7 mouse cellular contexts compared by ENCODE assay signal in the genomic region with DNA sequence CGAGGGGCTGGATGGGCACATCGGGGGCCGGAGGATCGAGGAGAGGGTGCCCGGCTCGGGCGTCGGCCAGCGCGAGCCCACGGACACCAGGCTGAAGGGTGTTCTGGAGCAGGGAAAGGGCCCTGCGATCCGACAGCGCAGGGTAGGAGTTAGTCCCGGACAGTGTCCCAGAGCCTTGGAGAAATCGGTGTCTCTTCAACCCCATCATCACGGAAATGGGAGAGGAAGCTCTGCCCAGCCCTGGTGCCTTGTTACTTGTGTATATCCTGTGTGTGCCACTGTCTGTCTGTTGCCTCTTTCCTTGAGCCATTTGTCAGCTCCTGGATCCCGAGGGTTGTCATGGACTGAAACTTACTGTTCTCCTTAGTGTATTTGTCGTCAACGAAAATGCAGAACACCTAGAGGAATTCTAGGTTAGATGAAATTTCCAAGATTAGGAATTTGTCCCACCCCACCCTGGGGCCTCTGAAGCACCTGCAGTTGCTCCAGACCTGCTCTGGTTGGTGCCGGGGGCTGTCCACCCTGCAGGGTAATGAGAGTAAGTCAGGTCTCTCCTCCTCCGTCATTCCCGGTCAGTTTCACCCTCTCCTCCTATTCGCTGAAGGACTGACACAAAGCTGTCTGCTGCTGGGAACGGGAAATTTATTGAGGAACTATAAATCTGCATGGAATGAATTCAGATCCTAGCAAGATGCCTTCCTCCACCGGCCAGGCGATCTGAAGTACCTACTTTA. TPM values are rescaled to one million over a fixed set of nuclear protein-coding genes. Genes with fewer than 3 reads are reported as not detected.
DNase-seq lines count a peak whose midpoint lies in the region; ATAC-seq and TF ChIP-seq lines count a peak whose summit lies in the region.

No protein-coding gene starts in this region.

- H3K9me3 ChIP-seq in E14TG2a.4 (ENCODE audit: low read length) = no peaks in the 10 kb centered on the region
- H3K9me3 ChIP-seq in intestine, embryonic 16.5 days (ENCODE audit: control insufficient read depth, low read length) = no peaks in the 10 kb centered on the region
- H3K9me3 ChIP-seq in lung, embryonic 16.5 days (ENCODE audit: control insufficient read depth, low read length) = no peaks in the 10 kb centered on the region
- no peaks in the 10 kb centered on the region for H3K9me3 ChIP-seq in stomach, embryonic 15.5 days

- H3K4me3 ChIP-seq in E14TG2a.4 (replicated peaks; ENCODE audit: low read length) = peak overlapping the region; percentile 95
- peak overlapping the region; percentile 91 for H3K4me3 ChIP-seq in intestine, embryonic 16.5 days (ENCODE audit: low read length)
- peak overlapping the region; percentile 99 for H3K4me3 ChIP-seq in lung, embryonic 16.5 days (ENCODE audit: low read length)
- H3K4me3 ChIP-seq in stomach, embryonic 15.5 days (replicated peaks) = peak overlapping the region; percentile 95

- DNase-seq in 416B (ENCODE audit: low read depth) = peak; percentile 36
- DNase-seq in frontal cortex, postnatal 25 days (ENCODE audit: low spot score in 2 of 2) = no peak

- no peak for TF ChIP-seq CTCF in E14TG2a.4 (conservative IDR thresholded peaks at IDR 0.05; ENCODE audit: low read length)

- H3K9ac ChIP-seq in intestine, embryonic 16.5 days (ENCODE audit: low read depth, low read length) = peak overlapping the region; percentile 98
- H3K9ac ChIP-seq in lung, embryonic 16.5 days (ENCODE audit: low read length) = peak overlapping the region; percentile 99
- H3K9ac ChIP-seq in stomach, embryonic 15.5 days = peak overlapping the region; percentile 94

- peak overlapping the region; percentile 73 for H3K4me2 ChIP-seq in intestine, embryonic 16.5 days (ENCODE audit: low read depth, low read length)
- peak overlapping the region; percentile 90 for H3K4me2 ChIP-seq in lung, embryonic 16.5 days (ENCODE audit: low read depth, low read length)
- H3K4me2 ChIP-seq in stomach, embryonic 15.5 days = peak overlapping the region; percentile 80

- ATAC-seq in erythroid progenitor cell, adult 5-6 weeks (replicated peaks; ENCODE audit: low FRiP score, poor library complexity, severe bottlenecking) = 0 out of 2 replicates have a peak, but pooled peaks have one; percentile 40
- peak; percentile 74 for ATAC-seq in intestine, embryonic 16.5 days
- ATAC-seq in lung, embryonic 16.5 days (ENCODE audit: low read depth) = peak; percentile 48
- peak; percentile 56 for ATAC-seq in stomach, embryonic 15.5 days (ENCODE audit: insufficient read depth, low FRiP score, low read depth)

- WGBS in intestine, embryonic 16.5 days = 3% methylated on average over 27 of the region's 27 CpGs
- WGBS in lung, embryonic 16.5 days = 4% methylated on average over 27 of the region's 27 CpGs
- 5% methylated on average over 27 of the region's 27 CpGs for WGBS in stomach, embryonic 15.5 days

- peaks cover 43% of the 10 kb centered on the region for H3K36me3 ChIP-seq in E14TG2a.4 (ENCODE audit: insufficient read depth, low read length)
- H3K36me3 ChIP-seq in intestine, embryonic 16.5 days (ENCODE audit: control insufficient read depth, insufficient read depth, low read length) = peaks cover 7% of the 10 kb centered on the region; the same call in 1 of the 2 replicates
- peaks cover 27% of the 10 kb centered on the region for H3K36me3 ChIP-seq in lung, embryonic 16.5 days (ENCODE audit: control insufficient read depth, insufficient read depth, low read length)
- peaks cover 25% of the 10 kb centered on the region for H3K36me3 ChIP-seq in stomach, embryonic 15.5 days

- peaks cover 26% of the 10 kb centered on the region for H3K27me3 ChIP-seq in E14TG2a.4 (ENCODE audit: insufficient read depth, low read length)
- no peaks in the 10 kb centered on the region for H3K27me3 ChIP-seq in intestine, embryonic 16.5 days (replicated peaks; ENCODE audit: control insufficient read depth, insufficient read depth, low read length)
- no peaks in the 10 kb centered on the region for H3K27me3 ChIP-seq in lung, embryonic 16.5 days (ENCODE audit: control insufficient read depth, insufficient read depth, low read depth, low read length)
- no peaks in the 10 kb centered on the region for H3K27me3 ChIP-seq in stomach, embryonic 15.5 days (replicated peaks)

- H3K4me1 ChIP-seq in E14TG2a.4 (replicated peaks; ENCODE audit: low read depth, low read length) = peaks cover 23% of the 10 kb centered on the region
- H3K4me1 ChIP-seq in intestine, embryonic 16.5 days (ENCODE audit: control insufficient read depth, insufficient read depth, low read length) = peaks cover 15% of the 10 kb centered on the region; the same call in 1 of the 2 replicates
- H3K4me1 ChIP-seq in lung, embryonic 16.5 days (replicated peaks; ENCODE audit: control insufficient read depth, insufficient read depth, low read length) = peaks cover 12% of the 10 kb centered on the region
- H3K4me1 ChIP-seq in stomach, embryonic 15.5 days = peaks cover 6% of the 10 kb centered on the region

- peak overlapping the region; percentile 81 for H3K27ac ChIP-seq in intestine, embryonic 16.5 days (ENCODE audit: low read length)
- peak overlapping the region; percentile 90 for H3K27ac ChIP-seq in lung, embryonic 16.5 days (ENCODE audit: low read length)
- peak overlapping the region; percentile 85 for H3K27ac ChIP-seq in stomach, embryonic 15.5 days

RNA-seq across cellular contexts. Expression of gene Etv3, which starts 0.8 kb away (rescaled TPM):
- 3.2 and 4.6 TPM in 2 replicates for total RNA-seq in erythroid progenitor cell, adult 5-6 weeks (2015; ENCODE audit: low replicate concordance)
- 1.1 and 4.5 TPM in 2 replicates for total RNA-seq in erythroid progenitor cell, adult 5-6 weeks (2017; ENCODE audit: low replicate concordance)
- polyA plus RNA-seq in intestine, embryonic 16.5 days (2015; fragmentation: Nextera tagmentation; extraction: Ambion mirVana) = 12.5 and 12.7 TPM in 2 replicates
- 16.9 and 20.3 TPM in 2 replicates for polyA plus RNA-seq in lung, embryonic 16.5 days (2015; fragmentation: Nextera tagmentation; extraction: Ambion mirVana)
- 13.9 and 14.8 TPM in 2 replicates for polyA plus RNA-seq in stomach, embryonic 15.5 days (2015; fragmentation: Nextera tagmentation; extraction: Ambion mirVana)
